13 mouse cellular contexts compared by ENCODE assay signal in the genomic region with DNA sequence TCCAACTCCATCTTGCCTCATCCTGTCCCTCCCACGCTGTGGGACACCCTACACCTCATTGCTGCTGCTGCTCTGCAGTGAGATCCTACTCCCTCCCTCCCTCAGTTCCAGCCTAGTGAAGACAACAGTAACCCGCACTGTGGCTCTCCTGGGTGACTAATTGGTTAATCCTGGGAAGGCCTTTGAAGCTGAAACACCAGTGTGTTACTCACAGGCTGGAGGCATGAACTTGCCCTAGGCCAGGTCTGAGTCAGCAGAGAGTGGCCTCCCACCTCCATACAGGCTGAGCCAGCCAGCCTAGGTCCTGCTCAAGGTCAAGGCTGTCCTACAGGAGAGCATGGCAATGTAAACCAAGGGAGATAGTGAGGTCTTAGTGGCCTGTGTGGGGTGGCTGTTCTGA. TPM values are rescaled to one million over a fixed set of nuclear protein-coding genes. Genes with fewer than 3 reads are reported as not detected.
A peak's percentile ranks its signal among the peaks of the same experiment; 100 is the strongest.
DNase-seq lines count a peak whose midpoint lies in the region; ATAC-seq and TF ChIP-seq lines count a peak whose summit lies in the region.
"Had no signal": no experiment of that assay in that cellular context is flagged by ENCODE, and none has a peak within 500 bp of the region (broad histone marks: within the 10 kb centered on the region; RNA-seq: fewer than 3 reads in every experiment).

No protein-coding gene starts in this region.

- H3K9me3 ChIP-seq in heart, postnatal 0 days (replicated peaks; ENCODE audit: control insufficient read depth, low read length), result no peaks in the 10 kb centered on the region
- H3K9me3 ChIP-seq in limb, embryonic 15.5 days, result no peaks in the 10 kb centered on the region
- H3K9me3 ChIP-seq: limb, embryonic 13.5 days; midbrain, embryonic 13.5 days had no signal

- no peaks in the 10 kb centered on the region for H3K36me3 ChIP-seq in heart, postnatal 0 days (replicated peaks; ENCODE audit: control insufficient read depth, insufficient read depth, low read length)
- no peaks in the 10 kb centered on the region for H3K36me3 ChIP-seq in limb, embryonic 15.5 days

- peak overlapping the region; percentile 36; the same call in 1 of the 2 replicates for H3K27ac ChIP-seq in heart, postnatal 0 days (ENCODE audit: low read depth)
- H3K27ac ChIP-seq in limb, embryonic 15.5 days, result 0 out of 2 replicates have a peak overlapping the region, but pooled peaks have one; percentile 3
- H3K27ac ChIP-seq: hindbrain, postnatal 0 days; limb, embryonic 13.5 days; midbrain, embryonic 13.5 days had no signal

- no peak overlapping the region for H3K4me3 ChIP-seq in lung, adult 2 months (replicated peaks; ENCODE audit: extremely low read depth, low read depth, low read length)
- H3K4me3 ChIP-seq in heart, postnatal 0 days (ENCODE audit: low read depth, low read length), result no peak overlapping the region
- no peak overlapping the region for H3K4me3 ChIP-seq in limb, embryonic 15.5 days
- H3K4me3 ChIP-seq: limb, embryonic 13.5 days; midbrain, embryonic 13.5 days had no signal

- intact Hi-C loops in left cerebral cortex, postnatal 14 days (cut with DNase I), result loop anchor here (10.0 kb wide), 1 partner anchor 174 kb away; no protein-coding TSS in a partner anchor
- intact Hi-C loops in gastrocnemius, postnatal 14 days (cut with DNase I; ENCODE audit: low total_unique reads), result no loop called here

- no peak overlapping the region for H3K4me2 ChIP-seq in heart, postnatal 0 days (ENCODE audit: low read depth, low read length)
- no peak overlapping the region for H3K4me2 ChIP-seq in limb, embryonic 15.5 days
- H3K4me2 ChIP-seq: limb, embryonic 13.5 days; midbrain, embryonic 13.5 days had no signal

- peaks cover 10% of the 10 kb centered on the region for H3K4me1 ChIP-seq in lung, adult 2 months (ENCODE audit: control insufficient read depth, insufficient read depth, low read length)
- H3K4me1 ChIP-seq in heart, postnatal 0 days (ENCODE audit: control insufficient read depth, insufficient read depth), result peaks cover 26% of the 10 kb centered on the region
- peaks cover 24% of the 10 kb centered on the region for H3K4me1 ChIP-seq in limb, embryonic 15.5 days

- 84% methylated on average over 2 of the region's 2 CpGs for WGBS in lung, adult 2 months
- WGBS in heart, postnatal 0 days, result 68% methylated on average over 2 of the region's 2 CpGs
- WGBS in limb, embryonic 15.5 days, result 62% methylated on average over 2 of the region's 2 CpGs

- DNase-seq in lung, adult 2 months, result peak; percentile 16
- no peak for DNase-seq in lung, adult 18-20 months
- peak; percentile 85 for DNase-seq in adrenal gland, adult 8-10 months
- DNase-seq in heart, postnatal 0 days (ENCODE audit: low spot score), result no peak
- no peak for DNase-seq in left cerebral cortex, postnatal 14 days (ENCODE audit: low spot score in 2 of 2)
- no peak for DNase-seq in left cerebral cortex, adult 11 months (ENCODE audit: low spot score)
- no peak for DNase-seq in gastrocnemius, postnatal 14 days
- DNase-seq: cerebellum, adult 2 months; retina, postnatal 1 day had no signal

- no peak overlapping the region for H3K9ac ChIP-seq in heart, postnatal 0 days (replicated peaks; ENCODE audit: low read depth, low read length)
- no peak overlapping the region for H3K9ac ChIP-seq in limb, embryonic 15.5 days
- H3K9ac ChIP-seq: limb, embryonic 13.5 days; midbrain, embryonic 13.5 days had no signal

- no peak for TF ChIP-seq EP300 in heart, postnatal 0 days (IDR thresholded peaks at IDR 0.05; ENCODE audit: low read depth)

- TF ChIP-seq POLR2A in lung, adult 2 months (IDR thresholded peaks at IDR 0.05; ENCODE audit: borderline replicate concordance, extremely low read depth, low read depth, low read length), result no peak

- no peak for TF ChIP-seq CTCF in lung, adult 2 months (IDR thresholded peaks at IDR 0.05; ENCODE audit: insufficient read depth, low read length)
- no peak for TF ChIP-seq CTCF in heart, postnatal 0 days (IDR thresholded peaks at IDR 0.05; ENCODE audit: low read depth)

- no peak for ATAC-seq in heart, postnatal 0 days (ENCODE audit: insufficient read depth, low read depth)
- no peak for ATAC-seq in limb, embryonic 15.5 days (ENCODE audit: insufficient number of reproducible peaks, low FRiP score, low TSS enrichment, low read depth)
- ATAC-seq: hindbrain, postnatal 0 days; midbrain, embryonic 13.5 days had no signal

- H3K27me3 ChIP-seq in heart, postnatal 0 days (ENCODE audit: control insufficient read depth, insufficient read depth, low read length), result no peaks in the 10 kb centered on the region
- no peaks in the 10 kb centered on the region for H3K27me3 ChIP-seq in limb, embryonic 15.5 days
- H3K27me3 ChIP-seq: limb, embryonic 13.5 days; midbrain, embryonic 13.5 days had no signal

RNA-seq across cellular contexts. Expression of gene Tomm20, which starts 26.4 kb away (rescaled TPM):
- polyA plus RNA-seq in lung, adult 2 months (2012; rRNA removed), result 184 and 369 TPM in 2 replicates
- total RNA-seq in adrenal gland, adult 8-10 months (2022), result 100 to 1,000 TPM; 133 to 185 (median 152) TPM
- total RNA-seq in heart, postnatal 0 days (2014; rRNA removed; ENCODE audit: low replicate concordance), result 52.6 and 65.3 TPM in 2 replicates
- polyA plus RNA-seq in heart, postnatal 0 days (2015; fragmentation: Nextera tagmentation; extraction: Ambion mirVana), result 203 and 213 TPM in 2 replicates
- 184 and 185 TPM in 2 replicates for polyA plus RNA-seq in limb, embryonic 15.5 days (2015; fragmentation: Nextera tagmentation; extraction: Ambion mirVana)
- 100 to 1,000 TPM; 162 to 168 TPM for total RNA-seq in left cerebral cortex, postnatal 14 days (2021)
- total RNA-seq in gastrocnemius, postnatal 14 days (2021), result 100 to 1,000 TPM in 1 of 2 experiments, 10 to 100 TPM in 1; 89.7 to 106 TPM

RNA-seq across cellular contexts. Expression of gene Rbm34, which starts 51.6 kb away (rescaled TPM):
- 2.1 and 2.4 TPM in 2 replicates for polyA plus RNA-seq in lung, adult 2 months (2012; rRNA removed)
- total RNA-seq in adrenal gland, adult 8-10 months (2022), result 10 to 100 TPM; 13.0 to 17.9 (median 14.1) TPM
- 1.3 and 3.9 TPM in 2 replicates for total RNA-seq in heart, postnatal 0 days (2014; rRNA removed; ENCODE audit: low replicate concordance)
- polyA plus RNA-seq in heart, postnatal 0 days (2015; fragmentation: Nextera tagmentation; extraction: Ambion mirVana), result 8.0 and 8.8 TPM in 2 replicates
- polyA plus RNA-seq in limb, embryonic 15.5 days (2015; fragmentation: Nextera tagmentation; extraction: Ambion mirVana), result 22.2 and 22.3 TPM in 2 replicates
- 10 to 100 TPM; 12.8 to 14.1 TPM for total RNA-seq in left cerebral cortex, postnatal 14 days (2021)
- 1 to 10 TPM; 4.6 to 5.6 TPM for total RNA-seq in gastrocnemius, postnatal 14 days (2021)

Comparison
In these comparisons a context has a peak if more than half of its experiments do, and no peak if none do; other contexts are left out.
1. DNase-seq: peak in lung, adult 2 months (single experiment) and adrenal gland, adult 8-10 months (single experiment); none in lung, adult 18-20 months (0 of 2), heart, postnatal 0 days (single experiment), left cerebral cortex, postnatal 14 days (0 of 2), left cerebral cortex, adult 11 months (single experiment) and gastrocnemius, postnatal 14 days (single experiment).